Mouse (Mus musculus): ENCODE data around the gene Olfm3. TPM values are rescaled to one million over a fixed set of nuclear protein-coding genes. Genes with fewer than 3 reads are reported as not detected.

Gene Olfm3
- polyA plus RNA-seq, 1 experiment from 2014 or later, result 0.04 TPM

- no peak for ATAC-seq (ENCODE audit: borderline replicate concordance, extremely low read depth, low FRiP score, low TSS enrichment)
- no peak overlapping the region for H3K4me3 ChIP-seq
- H3K9me3 ChIP-seq, result no peaks in the 10 kb centered on the region
- H3K4me2 ChIP-seq, result no peak overlapping the region
- H3K4me1 ChIP-seq, result no peaks in the 10 kb centered on the region
- no peak overlapping the region for H3K27ac ChIP-seq
- H3K27me3 ChIP-seq, result no peaks in the 10 kb centered on the region
- H3K36me3 ChIP-seq, result no peaks in the 10 kb centered on the region
- no peak overlapping the region for H3K9ac ChIP-seq
Observed at GRCm38 (mm10) chr3:115082947-115083346, 179.1 kb downstream of the Olfm3 start.

GRCm38 (mm10) chr3:115088281-115088680 is 184.4 kb downstream of the Olfm3 start:
- no peaks in the 10 kb centered on the region for H3K4me1 ChIP-seq
- no peaks in the 10 kb centered on the region for H3K9me3 ChIP-seq
- H3K4me2 ChIP-seq, result no peak overlapping the region
- no peaks in the 10 kb centered on the region for H3K36me3 ChIP-seq
- ATAC-seq (ENCODE audit: borderline replicate concordance, extremely low read depth, low FRiP score, low TSS enrichment), result no peak
- no peaks in the 10 kb centered on the region for H3K27me3 ChIP-seq
- no peak overlapping the region for H3K27ac ChIP-seq
- H3K9ac ChIP-seq, result no peak overlapping the region
- no peak overlapping the region for H3K4me3 ChIP-seq
- WGBS, result 74% methylated on average over 3 of the region's 3 CpGs

- no peaks in the 10 kb centered on the region for H3K36me3 ChIP-seq
- no peak overlapping the region for H3K27ac ChIP-seq
- no peaks in the 10 kb centered on the region for H3K27me3 ChIP-seq
- no peak for ATAC-seq (ENCODE audit: borderline replicate concordance, extremely low read depth, low FRiP score, low TSS enrichment)
- H3K4me2 ChIP-seq, result no peak overlapping the region
- no peaks in the 10 kb centered on the region for H3K9me3 ChIP-seq
- WGBS, result 24% methylated on average over 2 of the region's 2 CpGs
- no peak overlapping the region for H3K4me3 ChIP-seq
- no peaks in the 10 kb centered on the region for H3K4me1 ChIP-seq
- H3K9ac ChIP-seq, result no peak overlapping the region
Observed at GRCm38 (mm10) chr3:115090670-115091069, 186.8 kb downstream of the Olfm3 start.

GRCm38 (mm10) chr3:115095496-115095895 is 191.6 kb downstream of the Olfm3 start:
- 54% methylated on average over 3 of the region's 3 CpGs for WGBS
- H3K9me3 ChIP-seq, result no peaks in the 10 kb centered on the region
- H3K27ac ChIP-seq, result no peak overlapping the region
- H3K4me1 ChIP-seq, result no peaks in the 10 kb centered on the region
- no peaks in the 10 kb centered on the region for H3K27me3 ChIP-seq
- no peaks in the 10 kb centered on the region for H3K36me3 ChIP-seq
- no peak overlapping the region for H3K4me3 ChIP-seq
- no peak for ATAC-seq (ENCODE audit: borderline replicate concordance, extremely low read depth, low FRiP score, low TSS enrichment)
- no peak overlapping the region for H3K4me2 ChIP-seq
- H3K9ac ChIP-seq, result no peak overlapping the region

GRCm38 (mm10) chr3:115099590-115099989 is 195.7 kb downstream of the Olfm3 start:
- Histone ChIP-seq H3K9ac (no peak overlapping the region), H3K27ac (no peak overlapping the region), H3K4me1 (no peaks in the 10 kb centered on the region), H3K27me3 (no peaks in the 10 kb centered on the region), H3K4me3 (no peak overlapping the region), H3K36me3 (no peaks in the 10 kb centered on the region), H3K9me3 (no peaks in the 10 kb centered on the region), H3K4me2 (no peak overlapping the region)
- 78% methylated on average over 1 of the region's 1 CpGs for WGBS
- no peak for ATAC-seq (ENCODE audit: borderline replicate concordance, extremely low read depth, low FRiP score, low TSS enrichment)

- Histone ChIP-seq H3K4me2 (no peak overlapping the region), H3K9ac (no peak overlapping the region), H3K4me1 (no peaks in the 10 kb centered on the region), H3K36me3 (no peaks in the 10 kb centered on the region), H3K9me3 (no peaks in the 10 kb centered on the region), H3K4me3 (no peak overlapping the region), H3K27ac (no peak overlapping the region), H3K27me3 (no peaks in the 10 kb centered on the region)
- ATAC-seq (ENCODE audit: borderline replicate concordance, extremely low read depth, low FRiP score, low TSS enrichment), result no peak
- 72% methylated on average over 2 of the region's 2 CpGs for WGBS
Observed at GRCm38 (mm10) chr3:115104155-115104801, 200.4 kb downstream of the Olfm3 start.

- WGBS, result 43% methylated on average over 8 of the region's 8 CpGs
- ATAC-seq (ENCODE audit: borderline replicate concordance, extremely low read depth, low FRiP score, low TSS enrichment), result no peak
- H3K36me3 ChIP-seq, result no peaks in the 10 kb centered on the region
- H3K27me3 ChIP-seq, result no peaks in the 10 kb centered on the region
- no peak overlapping the region for H3K4me2 ChIP-seq
- no peaks in the 10 kb centered on the region for H3K4me1 ChIP-seq
- H3K27ac ChIP-seq, result no peak overlapping the region
- no peak overlapping the region for H3K9ac ChIP-seq
- H3K9me3 ChIP-seq, result no peaks in the 10 kb centered on the region
- no peak overlapping the region for H3K4me3 ChIP-seq
Observed at GRCm38 (mm10) chr3:115104802-115105493, 201.1 kb downstream of the Olfm3 start.

- 72% methylated on average over 2 of the region's 2 CpGs for WGBS
- no peak for ATAC-seq (ENCODE audit: borderline replicate concordance, extremely low read depth, low FRiP score, low TSS enrichment)
- no peaks in the 10 kb centered on the region for H3K36me3 ChIP-seq
Observed at GRCm38 (mm10) chr3:115145722-115146121, 241.8 kb downstream of the Olfm3 start.

GRCm38 (mm10) chr3:115146244-115146643 is 242.4 kb downstream of the Olfm3 start:
- H3K27ac ChIP-seq, result no peak overlapping the region
- H3K9me3 ChIP-seq, result no peaks in the 10 kb centered on the region
- WGBS, result 86% methylated on average over 2 of the region's 2 CpGs
- H3K4me1 ChIP-seq, result no peaks in the 10 kb centered on the region
- H3K4me3 ChIP-seq, result no peak overlapping the region
- no peaks in the 10 kb centered on the region for H3K36me3 ChIP-seq
- H3K4me2 ChIP-seq, result no peak overlapping the region
- no peak for ATAC-seq (ENCODE audit: borderline replicate concordance, extremely low read depth, low FRiP score, low TSS enrichment)
- no peak overlapping the region for H3K9ac ChIP-seq
- no peaks in the 10 kb centered on the region for H3K27me3 ChIP-seq

More at GRCm38 (mm10) chr3:115145722-115146121, 241.8 kb downstream of the Olfm3 start:
- no peaks in the 10 kb centered on the region for H3K27me3 ChIP-seq
- no peaks in the 10 kb centered on the region for H3K9me3 ChIP-seq
- H3K4me3 ChIP-seq, result no peak overlapping the region
- no peak overlapping the region for H3K9ac ChIP-seq
- no peak overlapping the region for H3K27ac ChIP-seq
- H3K4me1 ChIP-seq, result no peaks in the 10 kb centered on the region
- no peak overlapping the region for H3K4me2 ChIP-seq

GRCm38 (mm10) chr3:115158903-115159473 is 255.1 kb downstream of the Olfm3 start:
- no peak overlapping the region for H3K27ac ChIP-seq
- no peaks in the 10 kb centered on the region for H3K27me3 ChIP-seq
- H3K36me3 ChIP-seq, result no peaks in the 10 kb centered on the region
- no peak overlapping the region for H3K4me2 ChIP-seq
- no peaks in the 10 kb centered on the region for H3K9me3 ChIP-seq
- no peak for ATAC-seq (ENCODE audit: borderline replicate concordance, extremely low read depth, low FRiP score, low TSS enrichment)
- H3K4me3 ChIP-seq, result no peak overlapping the region
- H3K4me1 ChIP-seq, result no peaks in the 10 kb centered on the region
- WGBS, result 72% methylated on average over 3 of the region's 3 CpGs
- H3K9ac ChIP-seq, result no peak overlapping the region

GRCm38 (mm10) chr3:115174625-115175024 is 270.7 kb downstream of the Olfm3 start:
- 0 out of 2 replicates have a peak overlapping the region, but pooled peaks have one; percentile 19 for H3K27ac ChIP-seq
- no peaks in the 10 kb centered on the region for H3K9me3 ChIP-seq
- no peak overlapping the region for H3K9ac ChIP-seq
- ATAC-seq (ENCODE audit: borderline replicate concordance, extremely low read depth, low FRiP score, low TSS enrichment), result no peak
- no peak overlapping the region for H3K4me3 ChIP-seq
- no peaks in the 10 kb centered on the region for H3K4me1 ChIP-seq
- no peaks in the 10 kb centered on the region for H3K36me3 ChIP-seq
- 50% methylated on average over 7 of the region's 7 CpGs for WGBS
- no peak overlapping the region; the same call in 1 of the 2 replicates for H3K4me2 ChIP-seq
- H3K27me3 ChIP-seq, result no peaks in the 10 kb centered on the region

Data from lung, embryonic 15.5 days (tissue).